Comparison of ENCODE assay signal across 21 mouse cellular contexts in genomic region chrX:13881969-13882368, GRCm38 (mm10). TPM values are rescaled to one million over a fixed set of nuclear protein-coding genes. Genes with fewer than 3 reads are reported as not detected.
DNase-seq lines count a peak whose midpoint lies in the region; ATAC-seq lines count a peak whose summit lies in the region.
"Had no signal": no experiment of that assay in that cellular context is flagged by ENCODE, and none has a peak within 500 bp of the region (broad histone marks: within the 10 kb centered on the region; RNA-seq: fewer than 3 reads in every experiment).

No protein-coding gene starts in this region.

- no peak overlapping the region for H3K27ac ChIP-seq in heart, embryonic 15.5 days
- H3K27ac ChIP-seq in liver, embryonic 12.5 days, result no peak overlapping the region
- H3K27ac ChIP-seq: forebrain, embryonic 12.5 days; kidney, postnatal 0 days had no signal

- WGBS in heart, embryonic 15.5 days, result 20% methylated on average over 6 of the region's 6 CpGs
- 28% methylated on average over 6 of the region's 6 CpGs for WGBS in liver, embryonic 12.5 days (ENCODE audit: insufficient replicate concordance)

- no peak for ATAC-seq in heart, embryonic 15.5 days (replicated peaks; ENCODE audit: insufficient number of reproducible peaks, insufficient read depth, low FRiP score, low read depth)
- no peak for ATAC-seq in liver, embryonic 12.5 days
- ATAC-seq: liver, postnatal 0 days had no signal

- DNase-seq in heart, adult 18-20 months, result no peak
- DNase-seq in embryo, embryonic 11 days, result peak; percentile 21
- peak; percentile 20 for DNase-seq in mesoderm, embryonic 11.5 days (ENCODE audit: low read depth, low spot score)
- DNase-seq in frontal cortex, adult 2 months (ENCODE audit: extremely low spot score in 1 of 2, low spot score in 1 of 2), result no peak
- no peak for DNase-seq in layer of hippocampus, adult 11-12 months (ENCODE audit: low spot score)
- DNase-seq: adrenal gland, adult 2 months; B cell, adult 2 months; cerebellum, adult 9-10 months; heart, postnatal 10 days; kidney, adult 18-20 months; layer of hippocampus, postnatal 36 days; liver; liver, postnatal 0 days; lung, postnatal 10 days; thymus, postnatal 4 days had no signal

- no peaks in the 10 kb centered on the region for H3K27me3 ChIP-seq in heart, embryonic 15.5 days
- H3K27me3 ChIP-seq in liver, embryonic 12.5 days (replicated peaks), result no peaks in the 10 kb centered on the region
- H3K27me3 ChIP-seq: forebrain, embryonic 12.5 days; megakaryocyte, embryonic 14.5 days had no signal

- H3K9ac ChIP-seq in heart, embryonic 15.5 days, result no peak overlapping the region
- H3K9ac ChIP-seq in liver, embryonic 12.5 days, result no peak overlapping the region
- H3K9ac ChIP-seq: forebrain, embryonic 12.5 days; liver, postnatal 0 days had no signal

- H3K36me3 ChIP-seq in heart, embryonic 15.5 days, result no peaks in the 10 kb centered on the region
- no peaks in the 10 kb centered on the region for H3K36me3 ChIP-seq in liver, embryonic 12.5 days
- H3K36me3 ChIP-seq: forebrain, embryonic 12.5 days had no signal

- H3K4me2 ChIP-seq in heart, embryonic 15.5 days, result peak overlapping the region; percentile 25; the same call in 1 of the 2 replicates
- H3K4me2 ChIP-seq in liver, embryonic 12.5 days, result no peak overlapping the region
- H3K4me2 ChIP-seq: forebrain, embryonic 12.5 days had no signal

- H3K4me3 ChIP-seq in heart, embryonic 15.5 days, result no peak overlapping the region
- no peak overlapping the region for H3K4me3 ChIP-seq in liver, embryonic 12.5 days
- H3K4me3 ChIP-seq: forebrain, embryonic 12.5 days; megakaryocyte, embryonic 14.5 days; myocyte had no signal

- no peaks in the 10 kb centered on the region for H3K4me1 ChIP-seq in heart, embryonic 15.5 days (replicated peaks)
- no peaks in the 10 kb centered on the region for H3K4me1 ChIP-seq in liver, embryonic 12.5 days
- H3K4me1 ChIP-seq: forebrain, embryonic 12.5 days; megakaryocyte, embryonic 14.5 days had no signal

- no peaks in the 10 kb centered on the region for H3K9me3 ChIP-seq in heart, embryonic 15.5 days (replicated peaks)
- H3K9me3 ChIP-seq in liver, embryonic 12.5 days (replicated peaks), result no peaks in the 10 kb centered on the region
- H3K9me3 ChIP-seq: forebrain, embryonic 12.5 days; megakaryocyte, embryonic 14.5 days had no signal

RNA-seq across cellular contexts. Expression of gene Cask, which starts 30.8 kb away (rescaled TPM):
- polyA plus RNA-seq in heart, embryonic 15.5 days (2015; fragmentation: Nextera tagmentation; extraction: Ambion mirVana), result 6.1 and 6.9 TPM in 2 replicates
- 10 to 100 TPM; 13.3 to 13.7 TPM for total RNA-seq in heart, adult 18-20 months (2021)
- polyA plus RNA-seq in frontal cortex, adult 2 months (2012; rRNA removed), result 33.8 and 37.0 TPM in 2 replicates
- polyA plus RNA-seq in liver, embryonic 12.5 days (2016; fragmentation: Nextera tagmentation; extraction: Ambion mirVana), result 1.5 and 2.1 TPM in 2 replicates

Comparison
In these comparisons a context has a peak if more than half of its experiments do, and no peak if none do; other contexts are left out.
1. DNase-seq: peak in embryo, embryonic 11 days (single experiment) and mesoderm, embryonic 11.5 days (single experiment); none in heart, adult 18-20 months (0 of 2), frontal cortex, adult 2 months (0 of 2) and layer of hippocampus, adult 11-12 months (single experiment).